Mouse (Mus musculus): ENCODE measurements around the gene Wnt8b.

DNA sequence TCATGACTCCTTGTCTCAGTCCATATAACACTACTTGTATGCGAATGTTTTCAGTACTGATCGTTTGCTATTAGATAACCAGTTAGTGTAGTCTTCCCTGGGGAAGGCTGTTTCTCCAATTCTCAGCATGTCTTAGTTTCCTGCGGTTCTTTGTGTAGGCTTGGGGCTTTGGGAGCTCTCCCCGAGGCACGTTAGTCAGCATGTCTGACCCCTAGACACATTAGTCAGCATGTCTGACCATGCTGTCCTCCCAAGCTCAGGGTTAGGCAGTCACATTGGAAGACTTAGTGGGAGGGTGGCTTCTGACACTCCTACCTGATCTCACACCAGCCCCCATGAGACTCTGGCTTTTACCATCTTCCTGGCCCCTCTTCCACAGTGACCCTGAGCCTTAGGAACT is 32.8 kb upstream of the Wnt8b start:
- TF ChIP-seq TBP (conservative IDR thresholded peaks at IDR 0.05; ENCODE audit: low read depth, low read length) (no peak), CTCF (conservative IDR thresholded peaks at IDR 0.05 in 1 of 2, IDR thresholded peaks at IDR 0.05 in 1 of 2; ENCODE audit: low read depth in 2 of 2, low read length in 2 of 2) (no peak), ZMIZ1 (IDR thresholded peaks at IDR 0.05; ENCODE audit: low read depth, low read length) (no peak), EP300 (IDR thresholded peaks at IDR 0.05; ENCODE audit: low read length) (no peak), POLR2A (IDR thresholded peaks at IDR 0.05; ENCODE audit: low read depth, low read length) (no peak), SMC3 (IDR thresholded peaks at IDR 0.05; ENCODE audit: low read depth, low read length) (no peak), MAX (IDR thresholded peaks at IDR 0.05; ENCODE audit: low read length) (no peak), HCFC1 (IDR thresholded peaks at IDR 0.05; ENCODE audit: low read depth, low read length) (no peak), TCF12 (IDR thresholded peaks at IDR 0.05; ENCODE audit: low read depth, low read length) (no peak), ETS1 (conservative IDR thresholded peaks at IDR 0.05; ENCODE audit: low read depth, low read length) (no peak)

All from CH12.LX (cell line).